Mouse (Mus musculus): ENCODE measurements around the gene Npvf. TPM values are rescaled to one million over a fixed set of nuclear protein-coding genes. Genes with fewer than 3 reads are reported as not detected.

The Npvf gene
- polyA plus RNA-seq, 1 experiment from 2014 or later, result not detected

DNA sequence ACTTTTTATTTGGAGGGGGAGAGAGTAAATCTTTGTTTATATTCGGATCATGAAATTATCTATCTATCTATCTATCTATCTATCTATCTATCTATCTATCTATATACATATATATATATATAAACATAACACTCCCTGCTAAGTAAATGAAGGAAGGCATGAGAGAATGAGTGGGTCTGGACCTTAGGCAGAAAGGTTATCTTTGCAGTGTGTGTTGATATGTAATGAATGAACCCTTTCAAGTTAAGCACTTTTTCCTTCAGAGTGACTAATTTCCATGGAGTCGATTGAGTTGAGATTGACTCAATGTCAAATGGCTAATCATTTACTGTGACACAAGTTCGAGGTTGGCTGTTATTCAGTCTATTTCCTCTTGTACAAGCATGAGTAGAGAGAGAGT is 10.8 kb upstream of the Npvf start:
- in situ Hi-C loops (cut with MboI; ENCODE audit: low pct_unique_long_range_greater_than_20kb), result no loop called here
- no peak for TF ChIP-seq CTCF (IDR thresholded peaks at IDR 0.05)
- CTCF ChIA-PET, result no interaction called here
- DNase-seq (ENCODE audit: low read depth, low spot score) (no peak), ATAC-seq (no peak)
- H3K27me3 ChIP-seq, result no peaks in the 10 kb centered on the region
- POLR2A ChIA-PET, result no interaction called here

- ATAC-seq, result no peak
- H3K27me3 ChIP-seq, result no peaks in the 10 kb centered on the region
- in situ Hi-C loops (cut with MboI; ENCODE audit: low pct_unique_long_range_greater_than_20kb), result no loop called here
- DNase-seq (ENCODE audit: low read depth, low spot score), result no peak
- ChIA-PET CTCF (no interaction called here), POLR2A (no interaction called here)
- no peak for TF ChIP-seq CTCF (IDR thresholded peaks at IDR 0.05)
These were observed 10.0 kb upstream of the Npvf start for GRCm38 (mm10) chr6:50664193-50664592.

GRCm38 (mm10) chr6:50662925-50663583 is 8.8 kb upstream of the Npvf start:
- ChIA-PET CTCF (interaction anchor here (0.8 kb wide), 1 partner anchor 11 kb away, joined by 3 read pairs; no protein-coding TSS in a partner anchor), POLR2A (no interaction called here)
- TF ChIP-seq CTCF (IDR thresholded peaks at IDR 0.05), result no peak
- H3K27me3 ChIP-seq, result no peaks in the 10 kb centered on the region
- ATAC-seq, result peak; percentile 51
- DNase-seq (ENCODE audit: low read depth, low spot score), result no peak
- in situ Hi-C loops (cut with MboI; ENCODE audit: low pct_unique_long_range_greater_than_20kb), result no loop called here

- CTCF ChIA-PET, result no interaction called here
These were observed 7.5 kb upstream of the Npvf start for GRCm38 (mm10) chr6:50661729-50662128.

GRCm38 (mm10) chr6:50658466-50658865 is 4.2 kb upstream of the Npvf start:
- TF ChIP-seq CTCF (IDR thresholded peaks at IDR 0.05), result no peak
- ChIA-PET POLR2A (no interaction called here), CTCF (no interaction called here)
- in situ Hi-C loops (cut with MboI; ENCODE audit: low pct_unique_long_range_greater_than_20kb), result no loop called here
- DNase-seq (ENCODE audit: low read depth, low spot score) (no peak), ATAC-seq (no peak)
- H3K27me3 ChIP-seq, result no peaks in the 10 kb centered on the region

More at GRCm38 (mm10) chr6:50661729-50662128, 7.5 kb upstream of the Npvf start:
- H3K27me3 ChIP-seq, result no peaks in the 10 kb centered on the region
- POLR2A ChIA-PET, result no interaction called here
- no peak for DNase-seq (ENCODE audit: low read depth, low spot score)
- ATAC-seq, result no peak
- in situ Hi-C loops (cut with MboI; ENCODE audit: low pct_unique_long_range_greater_than_20kb), result no loop called here
- TF ChIP-seq CTCF (IDR thresholded peaks at IDR 0.05), result no peak

DNA sequence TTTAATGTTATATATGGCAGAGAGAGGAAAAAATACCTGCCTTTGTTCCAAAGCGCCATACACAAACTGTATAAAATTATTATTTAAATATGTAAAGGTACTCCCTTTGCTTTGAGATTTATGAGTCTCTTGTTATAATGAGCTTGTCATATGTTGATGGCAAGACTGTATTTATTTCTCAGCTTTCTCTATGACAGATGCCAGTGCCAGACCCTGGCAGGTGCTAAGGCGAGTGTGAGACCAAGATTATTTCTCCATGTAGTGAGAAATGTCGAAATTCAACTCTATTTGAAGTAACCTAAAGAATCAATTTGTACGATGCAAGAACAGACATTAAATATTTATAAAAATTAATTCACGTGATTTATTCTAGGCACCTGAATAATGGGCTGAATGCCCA is 3.8 kb upstream of the Npvf start:
- DNase-seq (ENCODE audit: low read depth, low spot score) (no peak), ATAC-seq (no peak)
- POLR2A ChIA-PET, result no interaction called here
- peaks cover 1% of the 10 kb centered on the region for H3K27me3 ChIP-seq
- CTCF ChIA-PET, result no interaction called here
- in situ Hi-C loops (cut with MboI; ENCODE audit: low pct_unique_long_range_greater_than_20kb), result no loop called here
- TF ChIP-seq CTCF (IDR thresholded peaks at IDR 0.05), result no peak

DNA sequence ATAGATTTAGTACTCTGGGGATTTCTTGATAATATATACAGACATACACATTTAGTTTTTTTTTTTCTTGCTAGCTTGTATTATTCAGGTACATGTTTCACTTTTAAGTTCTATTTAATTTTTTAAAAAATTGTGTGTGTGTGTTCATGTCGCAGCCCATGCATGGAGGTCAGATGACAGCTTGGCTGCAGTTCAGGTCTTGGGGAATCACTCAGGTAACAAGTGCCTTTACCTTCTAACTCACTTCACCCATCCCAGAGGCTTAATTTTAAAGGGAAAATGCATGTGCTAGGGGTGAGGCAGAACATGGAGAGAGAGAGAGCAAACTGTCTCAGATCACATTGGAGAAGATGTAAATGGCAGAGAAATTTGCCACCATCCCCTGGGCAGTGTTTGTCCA is 2.2 kb upstream of the Npvf start:
- ChIA-PET CTCF (no interaction called here), POLR2A (no interaction called here)
- in situ Hi-C loops (cut with MboI; ENCODE audit: low pct_unique_long_range_greater_than_20kb), result no loop called here
- TF ChIP-seq CTCF (IDR thresholded peaks at IDR 0.05), result no peak
- H3K27me3 ChIP-seq, result peaks cover 5% of the 10 kb centered on the region
- no peak for DNase-seq (ENCODE audit: low read depth, low spot score)
- ATAC-seq, result no peak

GRCm38 (mm10) chr6:50655925-50656324 is 1.7 kb upstream of the Npvf start:
- no peak for TF ChIP-seq CTCF (IDR thresholded peaks at IDR 0.05)
- ChIA-PET CTCF (no interaction called here), POLR2A (no interaction called here)
- ATAC-seq, result no peak
- no peak for DNase-seq (ENCODE audit: low read depth, low spot score)
- H3K27me3 ChIP-seq, result peaks cover 5% of the 10 kb centered on the region
- in situ Hi-C loops (cut with MboI; ENCODE audit: low pct_unique_long_range_greater_than_20kb), result no loop called here

- in situ Hi-C loops (cut with MboI; ENCODE audit: low pct_unique_long_range_greater_than_20kb), result no loop called here
- TF ChIP-seq CTCF (IDR thresholded peaks at IDR 0.05), result no peak
- ATAC-seq (no peak), DNase-seq (ENCODE audit: low read depth, low spot score) (no peak)
- POLR2A ChIA-PET, result no interaction called here
- CTCF ChIA-PET, result no interaction called here
- H3K27me3 ChIP-seq, result peaks cover under 1% of the 10 kb centered on the region
These were observed 6.6 kb downstream of the Npvf start for GRCm38 (mm10) chr6:50647656-50648055.

DNA sequence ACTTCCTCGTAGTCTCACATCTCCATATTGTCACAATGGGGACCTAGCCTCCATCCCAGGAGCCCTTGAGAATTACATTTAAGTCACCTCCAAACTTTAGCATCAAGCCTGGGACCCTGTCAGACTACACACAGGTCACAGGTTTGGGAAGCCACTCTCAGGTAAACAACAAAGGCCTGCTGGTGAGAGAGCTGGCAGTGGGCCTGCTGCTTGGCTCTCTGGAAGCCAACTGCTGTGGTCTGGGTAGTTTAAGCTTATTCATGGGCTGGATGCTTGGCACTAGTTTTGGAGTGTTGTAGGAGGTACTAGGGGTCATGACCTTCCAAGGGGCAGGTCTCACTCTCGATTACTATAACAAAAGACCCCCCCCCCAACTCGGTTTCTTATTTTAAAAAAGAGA is 7.6 kb downstream of the Npvf start:
- no peak for ATAC-seq
- CTCF ChIA-PET, result interaction anchor here (0.7 kb wide), 1 partner anchor 11 kb away, joined by 3 read pairs; no protein-coding TSS in a partner anchor

DNA sequence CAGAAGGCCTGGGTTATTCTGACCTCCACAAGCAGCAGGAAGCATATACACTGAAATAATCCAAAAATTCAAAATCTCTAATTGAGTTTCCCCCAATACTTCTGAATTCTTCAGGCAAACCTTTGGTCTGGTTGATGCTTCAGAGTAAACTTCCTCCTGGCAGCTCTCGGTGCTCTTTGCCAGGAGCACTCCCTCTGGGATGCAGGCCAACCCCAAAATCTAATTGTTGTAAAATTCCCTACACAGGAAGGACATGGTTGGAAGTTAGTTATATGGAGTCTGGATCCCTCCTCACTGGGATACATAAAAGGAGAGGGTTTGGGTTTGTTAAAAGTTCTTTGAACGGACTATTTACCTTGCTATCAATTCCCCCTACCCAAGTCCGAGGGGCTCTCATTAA is 9.5 kb downstream of the Npvf start:
- TF ChIP-seq CTCF (IDR thresholded peaks at IDR 0.05), result no peak
- no peak for ATAC-seq
- CTCF ChIA-PET, result no interaction called here
- DNase-seq (ENCODE audit: low read depth, low spot score), result no peak
- no peaks in the 10 kb centered on the region for H3K27me3 ChIP-seq
- in situ Hi-C loops (cut with MboI; ENCODE audit: low pct_unique_long_range_greater_than_20kb), result no loop called here
- POLR2A ChIA-PET, result no interaction called here

More for the DNA sequence above, 7.6 kb downstream of the Npvf start:
- DNase-seq (ENCODE audit: low read depth, low spot score), result no peak
- POLR2A ChIA-PET, result no interaction called here
- in situ Hi-C loops (cut with MboI; ENCODE audit: low pct_unique_long_range_greater_than_20kb), result no loop called here
- no peak for TF ChIP-seq CTCF (IDR thresholded peaks at IDR 0.05)
- H3K27me3 ChIP-seq, result no peaks in the 10 kb centered on the region

GRCm38 (mm10) chr6:50641898-50642297 is 12.3 kb downstream of the Npvf start:
- CTCF ChIA-PET, result no interaction called here
- POLR2A ChIA-PET, result no interaction called here
- H3K27me3 ChIP-seq, result no peaks in the 10 kb centered on the region
- ATAC-seq (no peak), DNase-seq (ENCODE audit: low read depth, low spot score) (no peak)
- TF ChIP-seq CTCF (IDR thresholded peaks at IDR 0.05), result no peak
- in situ Hi-C loops (cut with MboI; ENCODE audit: low pct_unique_long_range_greater_than_20kb), result no loop called here
